Mouse (Mus musculus) thymus, postnatal 36 days (tissue): ENCODE data around the gene Srgap2.

Experiments
- DNase-seq, 2 experiments: peaks; one replicate each; pipeline ENCODE4 v3.0.0; 2022; ENCODE audit warnings: mixed read lengths in 2 of 2

Gene Srgap2

GRCm38 (mm10) chr1:131336017-131336416, 191.1 kb downstream of the Srgap2 start:
- DNase-seq: no peak

GRCm38 (mm10) chr1:131335604-131336003, 191.5 kb downstream of the Srgap2 start:
- no peak for DNase-seq

GRCm38 (mm10) chr1:131331180-131331579, 196.0 kb downstream of the Srgap2 start:
- no peak for DNase-seq

GRCm38 (mm10) chr1:131329093-131329492, 198.1 kb downstream of the Srgap2 start:
- DNase-seq: peak; percentile 49 to 52

GRCm38 (mm10) chr1:131327167-131327566, 200.0 kb downstream of the Srgap2 start:
- no peak for DNase-seq

- peak; percentile 17 to 29 for DNase-seq
Observed at GRCm38 (mm10) chr1:131324816-131325463, 202.2 kb downstream of the Srgap2 start.

GRCm38 (mm10) chr1:131319598-131320330, 207.4 kb downstream of the Srgap2 start:
- no peak for DNase-seq

- no peak for DNase-seq
Observed at GRCm38 (mm10) chr1:131318397-131318796, 208.8 kb downstream of the Srgap2 start.

- no peak for DNase-seq
Observed at GRCm38 (mm10) chr1:131317625-131318024, 209.5 kb downstream of the Srgap2 start.

GRCm38 (mm10) chr1:131311284-131311683, 215.9 kb downstream of the Srgap2 start:
- no peak for DNase-seq

GRCm38 (mm10) chr1:131310237-131310818, 216.8 kb downstream of the Srgap2 start:
- no peak for DNase-seq

GRCm38 (mm10) chr1:131300750-131301149, 226.4 kb downstream of the Srgap2 start:
- DNase-seq: no peak

- no peak for DNase-seq
Observed at GRCm38 (mm10) chr1:131299788-131300187, 227.4 kb downstream of the Srgap2 start.

GRCm38 (mm10) chr1:131299240-131299639, 227.9 kb downstream of the Srgap2 start:
- no peak for DNase-seq

- DNase-seq: no peak
Observed at GRCm38 (mm10) chr1:131298171-131298570, 229.0 kb downstream of the Srgap2 start.

- no peak for DNase-seq
Observed at GRCm38 (mm10) chr1:131296726-131297125, 230.4 kb downstream of the Srgap2 start.

GRCm38 (mm10) chr1:131295200-131295599, 232.0 kb downstream of the Srgap2 start:
- no peak for DNase-seq

GRCm38 (mm10) chr1:131293922-131294250, 233.3 kb downstream of the Srgap2 start:
- no peak for DNase-seq

GRCm38 (mm10) chr1:131293221-131293921, 233.8 kb downstream of the Srgap2 start:
- DNase-seq: no peak

GRCm38 (mm10) chr1:131290648-131291047, 236.5 kb downstream of the Srgap2 start:
- peak; percentile 66 to 74 for DNase-seq

GRCm38 (mm10) chr1:131288938-131289337, 238.2 kb downstream of the Srgap2 start:
- no peak for DNase-seq

- no peak for DNase-seq
Observed at GRCm38 (mm10) chr1:131287267-131287666, 239.9 kb downstream of the Srgap2 start.

GRCm38 (mm10) chr1:131286803-131287202, 240.3 kb downstream of the Srgap2 start:
- DNase-seq: no peak
